ENCODE assay signal across 10 mouse cellular contexts in the genomic region with DNA sequence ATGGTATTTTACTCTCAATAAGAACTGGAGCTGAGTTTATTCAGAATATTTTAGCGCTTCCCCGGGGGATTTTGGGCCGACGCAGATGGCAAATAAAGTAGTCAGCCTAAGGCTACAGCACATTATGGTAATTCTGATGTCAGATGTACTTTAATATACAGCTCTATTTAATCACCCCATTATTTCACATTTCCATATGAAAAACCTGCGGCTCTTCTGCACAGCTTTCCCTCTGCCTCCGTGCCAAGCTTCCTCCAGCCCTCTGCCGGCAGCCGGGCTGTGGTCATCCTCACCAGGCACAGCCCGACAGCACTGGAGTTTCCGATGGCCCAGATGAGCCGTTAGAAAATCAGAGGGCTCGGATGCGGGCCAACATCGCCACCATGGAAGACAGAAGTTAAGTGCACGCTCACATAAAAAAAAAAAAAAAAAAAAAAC.
DNase-seq lines count a peak whose midpoint lies in the region; ATAC-seq and TF ChIP-seq lines count a peak whose summit lies in the region.
"Had no signal": no experiment of that assay in that cellular context is flagged by ENCODE, and none has a peak within 500 bp of the region (broad histone marks: within the 10 kb centered on the region; RNA-seq: fewer than 3 reads in every experiment).

No protein-coding gene starts in this region.

- H3K4me2 ChIP-seq in heart, postnatal 0 days (ENCODE audit: low read depth, low read length), result peak overlapping the region; percentile 51; the same call in 1 of the 2 replicates
- H3K4me2 ChIP-seq in hindbrain, embryonic 15.5 days, result peak overlapping the region; percentile 50
- peak overlapping the region; percentile 56 for H3K4me2 ChIP-seq in neural tube, embryonic 15.5 days

- H3K27me3 ChIP-seq in heart, postnatal 0 days (ENCODE audit: control insufficient read depth, insufficient read depth, low read length), result peaks cover 4% of the 10 kb centered on the region; the same call in 1 of the 2 replicates
- H3K27me3 ChIP-seq in hindbrain, embryonic 15.5 days, result no peaks in the 10 kb centered on the region
- 0 out of 2 replicates have a peak, but pooled peaks cover 3% of the 10 kb centered on the region for H3K27me3 ChIP-seq in neural tube, embryonic 15.5 days (replicated peaks)
- H3K27me3 ChIP-seq: heart, embryonic 15.5 days had no signal

- H3K9me3 ChIP-seq in heart, postnatal 0 days (replicated peaks; ENCODE audit: control insufficient read depth, low read length), result no peaks in the 10 kb centered on the region
- H3K9me3 ChIP-seq in hindbrain, embryonic 15.5 days, result no peaks in the 10 kb centered on the region
- H3K9me3 ChIP-seq in neural tube, embryonic 15.5 days (replicated peaks), result no peaks in the 10 kb centered on the region
- H3K9me3 ChIP-seq: heart, embryonic 15.5 days had no signal

- no peak for ATAC-seq in heart, postnatal 0 days (ENCODE audit: insufficient read depth, low read depth)
- ATAC-seq in hindbrain, embryonic 15.5 days (ENCODE audit: low FRiP score, low read depth), result peak; percentile 54; the same call in 1 of the 2 replicates
- ATAC-seq in neural tube, embryonic 15.5 days (ENCODE audit: low FRiP score), result peak; percentile 42; the same call in 1 of the 2 replicates

- no peak for DNase-seq in heart, postnatal 0 days (ENCODE audit: low spot score)
- no peak for DNase-seq in heart, postnatal 25 days (ENCODE audit: low spot score)
- DNase-seq in right cerebral cortex, postnatal 4 days, result peak; percentile 67
- no peak for DNase-seq in right cerebral cortex, postnatal 25 days
- no peak for DNase-seq in kidney, postnatal 14 days
- no peak for DNase-seq in layer of hippocampus, adult 11-12 months (ENCODE audit: low spot score)
- DNase-seq: layer of hippocampus, postnatal 36 days had no signal

- H3K36me3 ChIP-seq in heart, postnatal 0 days (replicated peaks; ENCODE audit: control insufficient read depth, insufficient read depth, low read length), result no peaks in the 10 kb centered on the region; the same call in 1 of the 2 replicates
- no peaks in the 10 kb centered on the region for H3K36me3 ChIP-seq in hindbrain, embryonic 15.5 days
- H3K36me3 ChIP-seq in neural tube, embryonic 15.5 days, result no peaks in the 10 kb centered on the region
- H3K36me3 ChIP-seq: heart, embryonic 15.5 days had no signal

- H3K4me1 ChIP-seq in heart, postnatal 0 days (ENCODE audit: control insufficient read depth, insufficient read depth), result peaks cover 26% of the 10 kb centered on the region
- H3K4me1 ChIP-seq in hindbrain, embryonic 15.5 days (replicated peaks), result peaks cover 66% of the 10 kb centered on the region
- H3K4me1 ChIP-seq in neural tube, embryonic 15.5 days, result peaks cover 81% of the 10 kb centered on the region

- H3K9ac ChIP-seq in heart, postnatal 0 days (replicated peaks; ENCODE audit: low read depth, low read length), result no peak overlapping the region
- H3K9ac ChIP-seq in hindbrain, embryonic 15.5 days, result no peak overlapping the region; the same call in 1 of the 2 replicates
- H3K9ac ChIP-seq in neural tube, embryonic 15.5 days (replicated peaks), result no peak overlapping the region

- no peak overlapping the region for H3K4me3 ChIP-seq in heart, postnatal 0 days (ENCODE audit: low read depth, low read length)
- peak overlapping the region; percentile 7; the same call in 1 of the 2 replicates for H3K4me3 ChIP-seq in hindbrain, embryonic 15.5 days
- peak overlapping the region; percentile 19 for H3K4me3 ChIP-seq in neural tube, embryonic 15.5 days (replicated peaks)

- intact Hi-C loops in heart, postnatal 25 days (cut with DNase I), result no loop called here

- WGBS in heart, postnatal 0 days, result 74% methylated on average over 15 of the region's 15 CpGs
- 21% methylated on average over 15 of the region's 15 CpGs for WGBS in hindbrain, embryonic 15.5 days
- 19% methylated on average over 15 of the region's 15 CpGs for WGBS in neural tube, embryonic 15.5 days

- no peak for TF ChIP-seq EP300 in heart, postnatal 0 days (IDR thresholded peaks at IDR 0.05; ENCODE audit: low read depth)

- no peak overlapping the region for H3K27ac ChIP-seq in heart, postnatal 0 days (ENCODE audit: low read depth)
- peak overlapping the region; percentile 70 for H3K27ac ChIP-seq in hindbrain, embryonic 15.5 days (replicated peaks)
- H3K27ac ChIP-seq in neural tube, embryonic 15.5 days (replicated peaks), result peak overlapping the region; percentile 70

- no peak for TF ChIP-seq CTCF in heart, postnatal 0 days (IDR thresholded peaks at IDR 0.05; ENCODE audit: low read depth)
